Mouse (Mus musculus) erythroblast, embryonic 14.5 days (primary cell): Measurements from ENCODE around the gene Ghr. TPM values are rescaled to one million over a fixed set of nuclear protein-coding genes. Genes with fewer than 3 reads are reported as not detected.

Experiments used
- H3K27me3 ChIP-seq: 2 replicates; pipeline ENCODE4 v1.6.1; 2012; ENCODE audit warnings: inconsistent platforms; ENCODE audit not compliant: control insufficient read depth
- H3K36me3 ChIP-seq: 2 replicates; pipeline ENCODE4 v1.6.1; 2012; ENCODE audit warnings: mild to moderate bottlenecking, inconsistent platforms; ENCODE audit not compliant: control insufficient read depth
- H3K4me1 ChIP-seq: 2 replicates; pipeline ENCODE4 v1.6.1; 2012; ENCODE audit warnings: inconsistent platforms; ENCODE audit not compliant: control insufficient read depth
- H3K4me3 ChIP-seq: replicated peaks from 2 replicates; pipeline ENCODE3; 2012; ENCODE audit warnings: moderate library complexity, mild to moderate bottlenecking, inconsistent platforms
- H3K9me3 ChIP-seq: 2 replicates; pipeline ENCODE4 v1.6.1; 2012; ENCODE audit warnings: low read length, inconsistent platforms, mixed read lengths; ENCODE audit not compliant: control insufficient read depth
- GATA1 ChIP-seq: IDR thresholded peaks from 2 replicates; pipeline ENCODE4 v1.6.1; 2012; ENCODE audit warnings: low read length, inconsistent platforms, mixed read lengths
- TAL1 ChIP-seq: IDR thresholded peaks from 3 replicates; pipeline ENCODE4 v1.6.1; 2012; ENCODE audit warnings: low read length, inconsistent platforms, mixed read lengths
- polyA plus RNA-seq: library from polyadenylated mRNA; stranded (reverse); fragments of >175 nt; gene quantifications from 2 replicates; pipeline ENCODE4 v1.2.3, GENCODE M21; 2012

Gene Ghr
- polyA plus RNA-seq, 1 experiment = not detected

DNA sequence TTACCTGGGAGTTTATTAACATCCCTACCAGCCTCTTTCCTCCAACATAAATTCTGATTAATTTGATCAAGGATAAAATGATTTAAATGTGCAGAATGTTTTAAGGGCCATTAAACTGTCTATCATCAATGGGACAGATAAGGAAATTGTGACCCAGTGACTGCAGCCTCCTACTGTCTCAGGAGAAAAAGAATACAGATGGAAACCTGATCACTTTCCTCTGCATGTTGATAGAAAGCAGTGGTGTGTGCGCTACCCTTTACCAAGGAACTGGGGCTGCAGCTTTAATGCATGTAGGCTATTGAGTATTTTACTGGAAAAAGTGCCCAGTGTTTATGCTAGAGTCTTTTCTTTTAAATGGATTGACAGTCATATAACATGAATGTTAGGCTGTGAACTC lies 19.8 kb downstream of the Ghr start:
- Histone ChIP-seq H3K9me3 (no peaks in the 10 kb centered on the region), H3K4me3 (no peak overlapping the region), H3K27me3 (no peaks in the 10 kb centered on the region), H3K4me1 (no peaks in the 10 kb centered on the region), H3K36me3 (no peaks in the 10 kb centered on the region)
- TF ChIP-seq TAL1 (no peak), GATA1 (no peak)

DNA sequence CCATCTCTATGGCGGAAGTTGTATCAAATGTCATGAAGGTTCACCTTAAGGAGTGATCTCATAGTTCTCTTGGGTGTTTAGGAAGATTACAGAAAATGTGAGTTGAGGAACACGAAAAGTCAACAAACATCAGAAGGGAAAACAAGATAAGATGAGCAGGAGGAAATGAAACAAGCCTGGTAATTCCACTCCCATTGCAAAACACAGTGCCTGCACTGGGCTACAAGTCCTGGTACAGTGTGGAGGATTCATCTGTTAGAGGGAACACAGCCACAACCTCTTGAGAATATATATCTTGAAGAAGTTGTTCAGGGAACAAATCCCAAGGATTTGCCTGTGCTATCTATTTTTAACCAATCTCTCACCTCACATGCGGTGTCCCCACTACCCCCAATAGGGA lies 24.8 kb downstream of the Ghr start:
- TF ChIP-seq GATA1 = no peak
- TF ChIP-seq TAL1 = no peak
- Histone ChIP-seq H3K36me3 (no peaks in the 10 kb centered on the region), H3K4me3 (no peak overlapping the region), H3K9me3 (no peaks in the 10 kb centered on the region), H3K4me1 (no peaks in the 10 kb centered on the region), H3K27me3 (no peaks in the 10 kb centered on the region)

DNA sequence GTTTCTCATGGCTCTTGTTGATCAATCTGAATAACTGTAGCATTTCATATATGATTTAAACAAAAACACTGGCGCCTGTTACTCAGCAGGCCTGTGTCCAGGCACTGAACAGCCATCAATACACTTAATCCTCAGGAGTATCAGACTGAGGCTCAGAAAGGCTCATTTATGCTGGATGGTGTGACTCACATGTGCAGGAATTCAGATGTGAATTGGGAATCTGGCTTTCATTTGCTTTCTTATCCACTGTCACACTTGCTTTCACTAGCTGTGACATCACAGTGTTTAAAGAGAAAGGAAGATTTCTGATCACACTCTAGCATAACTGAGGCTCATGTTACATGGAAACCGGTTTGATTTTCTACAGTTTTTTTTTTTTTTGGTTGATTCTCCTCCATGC lies 39.0 kb downstream of the Ghr start:
- H3K36me3 ChIP-seq = no peaks in the 10 kb centered on the region; the same call in 1 of the 2 replicates
- H3K4me3 ChIP-seq = no peak overlapping the region
- TF ChIP-seq TAL1 = no peak
- no peak for TF ChIP-seq GATA1
- H3K4me1 ChIP-seq = no peaks in the 10 kb centered on the region
- H3K27me3 ChIP-seq = no peaks in the 10 kb centered on the region
- H3K9me3 ChIP-seq = no peaks in the 10 kb centered on the region

DNA sequence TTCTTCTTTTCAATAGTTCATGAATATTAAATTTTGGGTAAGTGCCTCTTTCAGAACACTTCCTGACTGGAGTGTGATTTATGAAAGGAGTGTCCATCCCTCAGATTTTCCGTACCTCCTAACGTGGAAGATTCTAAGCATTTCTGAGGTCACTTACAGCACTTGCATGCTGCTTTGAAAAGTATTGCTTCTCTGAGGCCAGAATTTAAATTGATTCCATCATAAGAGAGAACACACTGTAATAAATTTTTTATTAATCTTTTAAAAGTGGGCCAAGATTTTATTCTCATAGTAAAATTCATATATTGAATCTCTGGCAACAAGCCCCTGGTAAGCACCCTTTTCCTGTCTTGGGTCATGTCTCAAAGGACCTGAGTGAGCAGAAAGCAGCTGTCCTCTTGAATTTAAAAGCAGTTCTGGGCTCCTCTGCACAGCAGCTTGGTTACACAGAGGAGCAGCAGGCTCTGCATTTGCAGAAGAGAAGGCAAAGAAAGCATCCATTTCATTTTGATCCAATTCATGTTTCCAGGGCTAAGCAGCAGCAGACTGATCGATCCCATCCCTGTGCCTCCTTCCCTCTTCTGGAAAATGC lies 46.9 kb downstream of the Ghr start:
- H3K9me3 ChIP-seq = no peaks in the 10 kb centered on the region
- H3K4me3 ChIP-seq = no peak overlapping the region
- no peaks in the 10 kb centered on the region for H3K27me3 ChIP-seq
- TF ChIP-seq TAL1 (no peak), GATA1 (no peak)
- no peaks in the 10 kb centered on the region for H3K36me3 ChIP-seq
- H3K4me1 ChIP-seq = no peaks in the 10 kb centered on the region

DNA sequence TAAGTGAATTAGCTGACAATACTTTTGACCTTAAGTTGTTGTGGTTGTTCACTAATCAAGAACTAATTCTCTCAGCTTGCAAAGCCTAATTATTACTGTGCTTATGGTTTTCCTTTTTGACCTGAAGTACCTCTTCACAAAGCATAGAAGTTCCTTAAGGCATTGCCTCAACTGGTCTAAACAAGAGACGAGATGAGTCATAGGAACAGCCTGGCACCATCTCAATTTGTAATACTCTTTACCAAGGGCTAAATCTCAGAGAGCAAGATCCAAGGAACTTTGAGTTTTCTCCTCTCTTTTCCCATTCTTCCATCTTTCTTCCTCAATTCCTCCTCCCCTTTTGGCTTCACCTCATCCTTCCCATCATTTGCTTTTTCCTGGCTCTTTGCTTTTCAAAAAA lies 69.3 kb downstream of the Ghr start:
- no peaks in the 10 kb centered on the region for H3K4me1 ChIP-seq
- no peaks in the 10 kb centered on the region for H3K9me3 ChIP-seq
- TF ChIP-seq GATA1 = no peak
- TF ChIP-seq TAL1 = no peak
- H3K27me3 ChIP-seq = no peaks in the 10 kb centered on the region
- no peak overlapping the region for H3K4me3 ChIP-seq
- H3K36me3 ChIP-seq = no peaks in the 10 kb centered on the region

DNA sequence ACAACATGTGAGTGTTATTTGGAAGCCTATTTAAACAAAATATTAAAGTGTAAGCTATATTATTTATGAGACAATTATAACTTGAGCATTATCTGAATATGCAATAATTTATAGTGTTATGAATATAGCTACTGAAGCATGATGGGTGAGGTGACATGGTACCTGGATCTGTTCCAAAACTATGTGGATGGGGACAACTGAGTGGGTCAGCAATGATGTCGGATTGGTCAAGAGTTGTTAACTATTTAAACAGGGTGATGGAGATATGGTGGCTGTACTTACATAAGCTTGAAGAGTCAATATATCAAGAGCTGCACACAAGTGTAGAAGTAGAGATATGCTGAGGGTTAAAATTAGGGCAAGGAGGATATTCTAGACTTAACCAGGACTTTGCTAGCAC lies 70.9 kb downstream of the Ghr start:
- Histone ChIP-seq H3K36me3 (no peaks in the 10 kb centered on the region), H3K9me3 (no peaks in the 10 kb centered on the region), H3K4me1 (no peaks in the 10 kb centered on the region), H3K4me3 (no peak overlapping the region), H3K27me3 (no peaks in the 10 kb centered on the region)
- TF ChIP-seq GATA1 (no peak), TAL1 (no peak)

DNA sequence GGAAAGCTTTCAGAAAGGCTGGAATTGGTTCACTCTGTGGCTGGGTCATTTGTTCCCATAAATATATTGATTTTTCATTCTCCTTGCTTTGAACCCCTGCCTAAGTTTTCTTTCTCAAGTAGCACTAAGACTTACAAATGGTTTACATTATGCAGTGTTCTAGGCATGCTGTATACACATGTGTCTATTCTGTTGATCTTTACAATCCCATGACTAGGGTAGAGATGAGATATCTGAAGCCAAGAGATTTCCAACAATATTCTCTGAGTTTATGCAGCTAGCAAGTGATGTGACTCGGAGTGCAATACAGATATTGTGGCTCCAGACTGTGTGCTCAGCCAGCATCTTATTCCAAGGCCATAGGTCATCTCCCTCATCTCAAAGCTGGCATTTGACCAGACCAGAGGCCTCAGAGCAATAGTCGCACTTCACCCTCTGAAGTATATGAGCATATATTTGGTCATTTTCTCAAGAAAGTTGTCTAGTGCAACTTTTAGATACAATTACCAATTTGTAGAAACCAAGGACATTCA lies 71.6 kb downstream of the Ghr start:
- Histone ChIP-seq H3K36me3 (no peaks in the 10 kb centered on the region), H3K4me3 (no peak overlapping the region), H3K27me3 (no peaks in the 10 kb centered on the region), H3K9me3 (no peaks in the 10 kb centered on the region), H3K4me1 (no peaks in the 10 kb centered on the region)
- TF ChIP-seq GATA1 (no peak), TAL1 (no peak)

DNA sequence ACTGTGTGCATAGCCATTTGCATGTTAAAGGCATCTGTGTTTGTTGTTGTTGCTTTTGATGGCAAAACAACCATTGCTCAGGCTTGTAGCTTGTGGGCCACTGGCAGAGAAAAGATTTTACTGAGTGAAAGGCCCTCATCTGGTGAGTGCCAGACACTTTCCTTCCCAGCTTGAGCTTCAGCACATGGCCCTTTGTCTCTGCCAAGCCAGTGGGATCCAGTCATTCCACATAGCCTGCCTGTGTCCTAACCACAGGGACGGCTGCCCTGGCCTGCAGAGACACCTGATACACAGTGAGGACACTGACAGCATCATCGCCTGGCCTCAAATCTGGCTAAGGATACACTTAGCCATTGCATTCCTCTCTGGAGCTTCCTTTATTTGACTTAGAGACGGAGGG lies 74.2 kb downstream of the Ghr start:
- TF ChIP-seq TAL1 (no peak), GATA1 (no peak)
- no peaks in the 10 kb centered on the region for H3K27me3 ChIP-seq
- H3K4me1 ChIP-seq = no peaks in the 10 kb centered on the region
- no peak overlapping the region for H3K4me3 ChIP-seq
- H3K9me3 ChIP-seq = no peaks in the 10 kb centered on the region
- no peaks in the 10 kb centered on the region for H3K36me3 ChIP-seq

DNA sequence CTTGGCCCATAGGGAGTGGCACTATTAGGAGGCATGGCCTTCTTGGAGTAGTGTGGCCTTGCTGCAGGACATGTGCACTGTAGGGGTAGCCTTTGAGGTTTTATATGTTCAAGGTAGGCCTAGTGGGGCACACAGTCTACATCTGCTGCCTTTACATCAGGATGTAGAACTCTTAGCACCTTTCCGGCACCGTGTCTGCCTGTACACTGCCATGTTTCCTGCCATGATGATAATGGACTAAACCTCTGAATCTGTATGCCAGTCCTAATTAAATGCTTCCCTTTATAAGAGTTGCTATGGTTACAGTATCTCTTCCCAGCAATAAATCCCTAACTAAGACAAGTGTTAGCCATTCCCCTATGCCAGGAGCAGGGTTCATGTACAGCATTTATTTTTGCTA lies 76.0 kb downstream of the Ghr start:
- TF ChIP-seq GATA1 (no peak), TAL1 (no peak)
- H3K27me3 ChIP-seq = no peaks in the 10 kb centered on the region
- H3K36me3 ChIP-seq = no peaks in the 10 kb centered on the region
- H3K9me3 ChIP-seq = no peaks in the 10 kb centered on the region
- no peaks in the 10 kb centered on the region for H3K4me1 ChIP-seq
- H3K4me3 ChIP-seq = no peak overlapping the region

DNA sequence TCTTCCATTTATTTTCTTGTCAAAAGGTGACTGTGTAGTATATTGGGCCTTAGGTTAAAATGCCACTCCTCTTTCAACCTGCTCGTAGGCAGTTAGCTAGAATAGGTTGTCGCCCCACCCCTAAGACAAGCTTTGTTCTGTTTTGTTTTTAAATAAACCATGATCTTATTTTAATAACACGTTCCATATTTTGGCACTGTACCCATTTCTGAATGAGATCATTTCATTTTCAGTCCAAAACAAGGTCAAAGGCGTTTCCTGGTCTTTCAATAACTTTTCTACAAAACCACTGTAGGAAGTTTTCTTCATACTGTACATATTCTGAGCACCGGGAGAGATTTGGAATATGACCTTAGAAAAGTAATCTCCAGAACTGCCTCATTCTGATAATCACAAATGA lies 78.6 kb downstream of the Ghr start:
- Histone ChIP-seq H3K27me3 (no peaks in the 10 kb centered on the region), H3K9me3 (no peaks in the 10 kb centered on the region), H3K36me3 (no peaks in the 10 kb centered on the region), H3K4me1 (no peaks in the 10 kb centered on the region), H3K4me3 (no peak overlapping the region)
- no peak for TF ChIP-seq TAL1
- no peak for TF ChIP-seq GATA1
